Mouse (Mus musculus) liver, embryonic 12.5 days (tissue): ENCODE data around the gene Alg12. TPM values are rescaled to one million over a fixed set of nuclear protein-coding genes. Genes with fewer than 3 reads are reported as not detected.
"Not testable (repeated sequence)": the region's sequence is repeated elsewhere in the genome, so short reads cannot be mapped to it uniquely, and the experiment has no call there.

ENCODE experiments used
- ATAC-seq: fragments of 200-750 bp; cut with Nextera tagmentation; 2 replicates; pipeline ENCODE4 v1.8.0; 2017; ENCODE audit warnings: moderate number of reproducible peaks, mild to moderate bottlenecking, moderate library complexity
- H3K27ac ChIP-seq: fragments of 300-500 bp; sonication (generic); 2 replicates; pipeline ENCODE4 v1.5.1; 2016; ENCODE audit warnings: mild to moderate bottlenecking
- H3K27me3 ChIP-seq: fragments of 300-500 bp; sonication (generic); replicated peaks from 2 replicates; pipeline ENCODE4 v1.6.1; 2016; ENCODE audit warnings: mild to moderate bottlenecking, moderate library complexity
- H3K36me3 ChIP-seq: fragments of 300-500 bp; sonication (generic); 2 replicates; pipeline ENCODE4 v1.6.1; 2016; ENCODE audit warnings: mild to moderate bottlenecking, moderate library complexity
- H3K4me1 ChIP-seq: fragments of 300-500 bp; sonication (generic); 2 replicates; pipeline ENCODE4 v1.6.1; 2016
- H3K4me2 ChIP-seq: fragments of 300-500 bp; sonication (generic); 2 replicates; pipeline ENCODE4 v1.6.1; 2016; ENCODE audit warnings: mild to moderate bottlenecking, moderate library complexity
- H3K4me3 ChIP-seq: fragments of 300-500 bp; sonication (generic); 2 replicates; pipeline ENCODE4 v1.5.1; 2016; ENCODE audit warnings: mild to moderate bottlenecking, moderate library complexity
- H3K9ac ChIP-seq: fragments of 300-500 bp; sonication (generic); 2 replicates; pipeline ENCODE4 v1.6.1; 2016; ENCODE audit warnings: mild to moderate bottlenecking, moderate library complexity
- H3K9me3 ChIP-seq: fragments of 300-500 bp; sonication (generic); replicated peaks from 2 replicates; pipeline ENCODE4 v1.6.1; 2016; ENCODE audit warnings: mild to moderate bottlenecking, moderate library complexity
- WGBS: fragments of 180-500 bp; shearing (Covaris S2); methylation state at CpG from one replicate; pipeline ENCODE4 v1.1.7; 2016; ENCODE audit not compliant: insufficient replicate concordance; 5-methylcytosine and 5-hydroxymethylcytosine counted together
- polyA plus RNA-seq: library from polyadenylated mRNA; unstranded; fragments of >200 nt; fragmentation: Nextera tagmentation; extraction: Ambion mirVana; gene quantifications from 2 replicates; pipeline ENCODE4 v1.2.1, GENCODE M21; 2016

Alg12 gene
- polyA plus RNA-seq, 1 experiment from 2014 or later, result 6.9 TPM

DNA sequence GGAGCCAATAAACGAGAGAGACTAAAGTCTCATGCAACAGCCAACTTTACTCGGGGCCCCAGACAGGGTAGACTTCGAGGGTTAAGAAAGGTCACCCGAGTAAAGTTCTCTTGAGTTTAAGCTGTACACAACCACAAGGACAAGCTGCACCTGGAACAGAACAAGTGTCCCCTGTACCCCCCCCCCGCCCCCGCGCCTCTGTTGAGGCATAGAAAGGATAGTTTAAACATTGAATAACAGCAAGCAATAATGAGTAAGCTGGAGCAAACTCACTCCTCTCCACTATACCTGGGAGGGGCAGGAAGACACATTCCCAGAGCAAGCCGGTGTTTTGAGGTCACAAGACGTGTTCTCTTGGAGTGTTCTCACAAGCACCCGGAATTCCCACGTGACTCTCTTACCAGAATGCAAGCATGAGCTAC, 19.2 kb downstream of the Alg12 start:
- no peaks in the 10 kb centered on the region for H3K27me3 ChIP-seq
- ATAC-seq, result no peak
- 73% methylated on average over 11 of the region's 11 CpGs for WGBS
- peaks cover 4% of the 10 kb centered on the region for H3K4me1 ChIP-seq
- peaks cover 13% of the 10 kb centered on the region for H3K36me3 ChIP-seq
- no peaks in the 10 kb centered on the region for H3K9me3 ChIP-seq
- no peak overlapping the region for H3K4me2 ChIP-seq
- no peak overlapping the region for H3K27ac ChIP-seq
- H3K9ac ChIP-seq, result no peak overlapping the region
- H3K4me3 ChIP-seq, result no peak overlapping the region

DNA sequence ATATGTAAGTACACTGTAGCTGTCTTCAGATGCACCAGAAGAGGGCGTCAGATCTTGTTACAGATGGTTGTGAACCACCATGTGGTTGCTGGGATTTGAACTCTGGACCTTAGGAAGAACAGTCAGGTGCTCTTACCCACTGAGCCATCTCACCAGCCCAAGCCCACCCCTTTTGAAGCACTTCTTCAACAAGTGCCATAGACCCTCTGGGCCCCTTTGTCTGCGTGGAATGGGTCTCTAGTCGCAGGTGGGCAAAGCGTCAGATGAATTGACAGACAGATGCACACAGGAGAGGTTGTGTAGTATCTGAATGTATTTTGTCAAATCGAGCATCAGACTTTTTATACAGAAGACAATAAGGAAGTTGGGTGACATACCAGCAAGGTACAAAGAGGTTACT, 24.4 kb downstream of the Alg12 start:
- ATAC-seq, H3K4me2 ChIP-seq, H3K27me3 ChIP-seq, H3K36me3 ChIP-seq, H3K9me3 ChIP-seq, H3K9ac ChIP-seq, H3K27ac ChIP-seq, H3K4me1 ChIP-seq, H3K4me3 ChIP-seq: not testable (repeated sequence)
- WGBS, result 76% methylated on average over 5 of the region's 5 CpGs

DNA sequence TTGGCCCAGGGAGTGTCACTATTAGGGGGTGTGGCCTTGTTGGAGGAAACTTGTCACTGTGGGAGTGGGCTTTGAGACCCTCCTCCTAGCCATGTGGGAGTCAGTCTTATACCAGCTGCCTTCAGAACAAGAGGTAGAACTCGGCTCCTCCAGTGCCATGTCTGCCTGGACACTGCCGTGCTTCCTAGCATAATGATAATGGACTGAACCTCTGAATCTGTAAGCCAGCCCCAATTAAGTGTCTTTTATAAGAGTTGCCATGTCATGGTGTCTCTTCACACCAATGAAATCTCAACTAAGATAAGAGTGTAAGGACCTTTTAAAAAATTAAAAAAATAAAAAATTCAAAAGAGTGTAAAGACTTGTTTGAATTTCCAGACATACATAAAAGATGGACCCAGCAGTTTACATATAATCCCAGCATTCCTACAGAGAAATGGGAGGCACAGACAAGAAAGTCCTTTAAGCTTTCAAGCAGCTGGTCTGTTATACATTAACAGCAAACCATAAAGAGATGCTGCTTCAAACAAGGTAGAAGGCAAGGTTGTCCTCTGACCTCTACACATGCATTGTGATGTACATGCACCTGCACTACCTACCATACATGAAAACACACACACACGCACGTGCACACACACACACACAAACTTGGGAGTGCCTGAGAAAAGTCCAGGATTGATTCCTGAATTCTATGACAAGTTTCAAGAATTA, 26.8 kb downstream of the Alg12 start:
- Histone ChIP-seq H3K9me3 (no peaks in the 10 kb centered on the region), H3K27ac (no peak overlapping the region), H3K4me2 (no peak overlapping the region), H3K27me3 (no peaks in the 10 kb centered on the region), H3K4me3 (no peak overlapping the region), H3K9ac (no peak overlapping the region), H3K36me3 (no peaks in the 10 kb centered on the region), H3K4me1 (no peaks in the 10 kb centered on the region)
- 65% methylated on average over 4 of the region's 4 CpGs for WGBS
- ATAC-seq, result no peak

DNA sequence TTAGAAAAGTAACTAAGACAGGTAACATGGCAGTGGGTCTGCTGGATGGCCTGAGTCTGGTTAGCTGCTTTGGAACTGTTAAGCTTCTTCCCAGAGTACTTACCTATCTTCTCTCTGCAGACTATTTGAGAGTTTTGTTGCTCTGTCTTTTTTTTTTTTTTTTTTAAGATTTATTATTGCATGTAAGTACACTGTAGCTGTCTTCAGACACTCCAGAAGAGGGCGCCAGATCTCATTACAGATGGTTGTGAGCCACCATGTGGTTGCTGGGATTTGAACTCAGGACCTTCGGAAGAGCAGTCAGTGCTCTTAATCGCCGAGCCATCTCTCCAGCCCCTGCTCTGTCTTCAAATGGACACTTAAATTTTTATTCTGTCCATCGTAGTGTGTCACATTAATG, 44.5 kb downstream of the Alg12 start:
- not testable (repeated sequence) for H3K4me3 ChIP-seq, H3K4me1 ChIP-seq, H3K9ac ChIP-seq, H3K4me2 ChIP-seq, ATAC-seq, H3K27me3 ChIP-seq, H3K9me3 ChIP-seq, H3K27ac ChIP-seq
- peaks cover 63% of the 10 kb centered on the region for H3K36me3 ChIP-seq
- WGBS, result 78% methylated on average over 5 of the region's 5 CpGs

DNA sequence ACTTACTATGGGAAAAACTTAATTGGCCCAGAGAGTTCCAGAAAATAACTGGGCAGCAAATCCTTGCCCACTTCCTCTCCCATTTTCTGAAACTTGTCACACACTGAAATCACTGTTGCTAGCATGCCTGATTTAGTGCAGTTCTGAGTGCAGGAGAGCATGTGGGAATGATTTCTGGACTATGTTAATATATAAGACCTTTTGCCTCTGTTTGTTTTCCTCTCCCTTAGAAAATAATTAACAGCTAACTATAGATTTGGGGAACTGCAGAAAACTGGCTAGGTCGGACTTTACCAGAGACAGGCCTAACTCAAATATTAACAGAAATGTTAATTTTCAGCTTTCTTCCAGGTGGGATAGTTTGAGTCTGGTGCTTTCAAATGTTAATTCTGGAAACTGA, 50.6 kb downstream of the Alg12 start:
- H3K9me3 ChIP-seq, result no peaks in the 10 kb centered on the region
- peak overlapping the region; percentile 57; the same call in 1 of the 2 replicates for H3K27ac ChIP-seq
- no peaks in the 10 kb centered on the region for H3K27me3 ChIP-seq
- WGBS, result 63% methylated on average over 1 of the region's 1 CpGs
- H3K4me2 ChIP-seq, result no peak overlapping the region
- ATAC-seq, result no peak
- H3K4me3 ChIP-seq, result no peak overlapping the region
- no peaks in the 10 kb centered on the region; the same call in 1 of the 2 replicates for H3K4me1 ChIP-seq
- H3K36me3 ChIP-seq, result peaks cover 67% of the 10 kb centered on the region
- no peak overlapping the region for H3K9ac ChIP-seq

DNA sequence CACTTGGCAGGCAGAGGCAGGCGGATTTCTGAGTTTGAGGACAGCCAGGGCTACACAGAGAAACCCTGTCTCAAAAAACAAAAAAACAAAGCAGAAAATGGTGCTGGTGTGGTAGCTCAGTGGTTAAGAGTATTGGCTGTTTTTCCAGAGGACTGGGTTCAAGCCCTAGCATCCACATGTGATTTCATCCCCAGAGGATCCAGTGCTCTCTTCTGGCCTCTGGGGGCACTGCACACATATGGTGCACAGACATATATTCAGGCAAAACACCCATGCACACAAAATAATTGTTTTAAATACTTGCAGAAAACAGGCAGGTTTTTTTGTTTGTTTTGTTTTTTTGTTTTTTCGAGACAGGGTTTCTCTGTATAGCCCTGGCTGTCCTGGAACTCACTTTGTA, 53.0 kb downstream of the Alg12 start:
- peaks cover 76% of the 10 kb centered on the region for H3K36me3 ChIP-seq
- ATAC-seq, result not testable (repeated sequence)
- WGBS, result 87% methylated on average over 2 of the region's 2 CpGs

DNA sequence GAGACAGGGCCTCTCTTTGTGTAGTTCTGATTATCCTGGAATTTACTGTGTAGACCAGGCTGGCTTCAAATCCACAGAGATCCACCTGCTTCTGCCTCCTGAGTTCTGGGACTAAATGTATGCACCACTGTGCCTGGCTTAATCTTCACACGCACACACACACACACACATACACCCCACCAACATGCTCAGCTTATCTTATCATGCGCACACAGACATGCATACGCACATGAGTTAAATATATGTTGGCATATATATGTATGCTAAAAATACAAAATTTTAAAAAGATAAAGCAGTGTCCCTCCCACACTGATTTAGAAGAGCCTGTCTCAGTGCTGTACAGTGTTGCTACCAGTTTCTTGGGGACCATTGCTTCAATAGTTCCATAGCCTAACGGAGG, 57.6 kb downstream of the Alg12 start:
- H3K4me1 ChIP-seq, result peaks cover 50% of the 10 kb centered on the region
- H3K36me3 ChIP-seq, result peaks cover 94% of the 10 kb centered on the region
- WGBS, result 45% methylated on average over 4 of the region's 4 CpGs
- no peak overlapping the region for H3K4me3 ChIP-seq
- no peaks in the 10 kb centered on the region for H3K27me3 ChIP-seq
- ATAC-seq, result peak; percentile 98
- H3K27ac ChIP-seq, result peak overlapping the region; percentile 57
- H3K9me3 ChIP-seq, result no peaks in the 10 kb centered on the region
- peak overlapping the region; percentile 31 for H3K4me2 ChIP-seq
- no peak overlapping the region for H3K9ac ChIP-seq

More for the DNA sequence above, 53.0 kb downstream of the Alg12 start:
- not testable (repeated sequence) for H3K27me3 ChIP-seq, H3K9ac ChIP-seq, H3K9me3 ChIP-seq, H3K27ac ChIP-seq, H3K4me3 ChIP-seq, H3K4me2 ChIP-seq
- peaks cover 14% of the 10 kb centered on the region for H3K4me1 ChIP-seq

DNA sequence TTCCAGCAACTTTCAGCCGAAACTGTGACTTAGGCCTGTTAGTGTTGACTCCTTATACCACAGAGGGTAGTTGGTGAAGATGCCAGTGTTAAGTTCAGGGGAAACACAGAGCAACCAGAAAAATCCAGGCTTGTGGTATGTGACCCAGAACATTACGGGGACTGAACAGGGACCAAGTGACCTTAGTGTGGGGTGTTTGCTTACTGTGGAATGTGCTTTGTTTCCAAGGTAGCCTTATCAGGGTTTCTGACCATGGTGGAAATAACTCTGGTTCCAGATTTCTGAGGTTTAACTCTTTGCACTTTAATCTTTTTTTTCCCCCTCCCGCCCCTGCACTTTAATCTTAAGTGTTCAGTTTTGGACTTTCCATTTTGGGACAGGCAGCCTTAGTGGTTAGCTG, 61.1 kb downstream of the Alg12 start:
- peaks cover 64% of the 10 kb centered on the region for H3K4me1 ChIP-seq
- H3K27me3 ChIP-seq, result no peaks in the 10 kb centered on the region
- no peak for ATAC-seq

DNA sequence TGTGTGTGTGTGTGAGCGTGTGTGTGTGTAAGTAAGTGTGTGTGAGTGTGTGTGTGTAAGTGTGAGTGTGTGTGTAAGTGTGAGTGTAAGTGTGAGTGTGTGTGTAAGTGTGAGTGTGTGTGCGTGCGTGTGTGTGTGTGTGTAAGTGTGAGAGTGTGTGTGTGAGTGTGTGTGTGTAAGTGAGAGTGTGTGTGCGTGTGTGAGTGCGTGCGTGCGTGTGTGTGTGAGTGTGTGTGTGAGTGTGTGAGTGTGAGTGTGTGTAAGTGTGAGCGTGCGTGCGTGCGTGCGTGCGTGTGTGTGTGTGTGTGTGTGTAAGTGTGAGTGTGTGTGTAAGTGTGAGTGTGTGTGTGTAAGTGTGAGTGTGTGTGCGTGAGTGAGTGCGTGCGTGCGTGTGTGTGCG, 63.4 kb downstream of the Alg12 start:
- ATAC-seq, result no peak
- Histone ChIP-seq H3K4me1 (peaks cover 50% of the 10 kb centered on the region), H3K4me3 (no peak overlapping the region), H3K27ac (no peak overlapping the region), H3K9ac (no peak overlapping the region), H3K36me3 (peaks cover 61% of the 10 kb centered on the region), H3K4me2 (no peak overlapping the region), H3K9me3 (no peaks in the 10 kb centered on the region), H3K27me3 (no peaks in the 10 kb centered on the region)
- 95% methylated on average over 18 of the region's 18 CpGs for WGBS

More for the DNA sequence above, 61.1 kb downstream of the Alg12 start:
- 74% methylated on average over 3 of the region's 3 CpGs for WGBS
- Histone ChIP-seq H3K36me3 (peaks cover 84% of the 10 kb centered on the region), H3K9me3 (no peaks in the 10 kb centered on the region), H3K27ac (peak overlapping the region; percentile 21; the same call in 1 of the 2 replicates), H3K9ac (no peak overlapping the region), H3K4me2 (no peak overlapping the region), H3K4me3 (no peak overlapping the region)

Other genes starting within 250 kb of the Alg12 start
- not detected in 2 replicates for gene Zdhhc25, start 219.0 kb downstream of the Alg12 start, polyA plus RNA-seq
- gene Brd1, start 85.1 kb downstream of the Alg12 start, polyA plus RNA-seq, result 8.2 and 8.9 TPM in 2 replicates
- 16.5 and 17.6 TPM in 2 replicates for gene Zbed4, start 67.7 kb downstream of the Alg12 start, polyA plus RNA-seq
- 61.1 and 68.6 TPM in 2 replicates for gene Creld2, start 328 bp upstream of the Alg12 start, polyA plus RNA-seq
- gene Pim3, start 42.9 kb upstream of the Alg12 start, polyA plus RNA-seq, result 22.5 and 23.5 TPM in 2 replicates
- gene Ttll8, start 135.1 kb upstream of the Alg12 start, polyA plus RNA-seq, result not detected in 2 replicates
- not detected in 2 replicates for gene Mlc1, start 159.7 kb upstream of the Alg12 start, polyA plus RNA-seq
- not detected in 2 replicates for gene Mov10l1, start 163.6 kb upstream of the Alg12 start, polyA plus RNA-seq
- gene Panx2, start 240.4 kb upstream of the Alg12 start, polyA plus RNA-seq, result 0.04 TPM in 1 of 2 replicates, not detected in the other